Mouse (Mus musculus) heart, postnatal 4 days (tissue): ENCODE data around the gene Lypd6. TPM values are rescaled to one million over a fixed set of nuclear protein-coding genes. Genes with fewer than 3 reads are reported as not detected.

Source experiments
- DNase-seq: peaks from one replicate; pipeline ENCODE4 v3.0.0; 2021
- total RNA-seq, 2 experiments: library from RNA; stranded (reverse); gene quantifications; 2 replicates each; pipeline ENCODE4 v1.2.3; 2021

Lypd6 gene
- total RNA-seq, 2 experiments from 2014 or later, result 0.67 to 0.90 TPM

GRCm38 (mm10) chr2:50175709-50176108 lies 109.5 kb downstream of the Lypd6 start:
- DNase-seq, result no peak

DNA sequence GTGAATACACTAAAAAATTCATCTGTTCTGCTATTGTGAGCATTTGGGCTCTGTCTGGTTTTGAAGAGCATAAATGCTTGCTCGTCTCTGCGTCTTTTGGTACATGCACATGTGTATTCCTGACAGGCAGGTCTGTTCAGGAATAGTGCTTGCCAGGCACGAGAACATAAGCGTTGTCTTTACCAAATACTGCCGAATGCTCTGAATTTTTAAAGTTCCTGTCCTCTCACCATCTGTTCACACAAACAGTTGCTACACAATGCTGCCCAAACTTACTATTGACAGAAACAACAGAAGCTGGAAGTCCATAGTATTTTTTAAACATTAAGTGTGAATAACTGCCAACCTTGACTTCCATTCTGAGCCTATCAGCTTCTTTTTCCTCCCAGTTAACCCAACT lies 112.9 kb downstream of the Lypd6 start:
- no peak for DNase-seq

DNA sequence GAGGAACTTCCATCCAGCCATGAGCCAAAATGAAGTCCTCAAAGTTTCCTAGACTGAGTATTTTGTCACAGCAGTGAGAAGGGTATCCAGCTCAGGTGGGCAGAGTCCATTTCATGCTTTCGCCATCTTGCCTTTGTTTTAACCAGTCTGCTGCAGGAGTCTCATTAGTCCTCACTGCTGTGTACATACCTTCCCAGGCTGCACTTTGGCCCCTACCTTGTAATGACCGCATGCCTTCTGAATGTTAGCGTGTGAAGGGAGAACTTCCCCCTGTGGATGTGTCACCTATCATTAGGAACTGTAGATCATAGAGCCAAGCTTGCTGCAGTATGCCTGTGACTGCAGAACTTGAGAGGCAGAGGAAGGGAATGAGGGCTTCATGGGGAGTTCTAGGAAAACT lies 114.2 kb downstream of the Lypd6 start:
- DNase-seq, result no peak

DNA sequence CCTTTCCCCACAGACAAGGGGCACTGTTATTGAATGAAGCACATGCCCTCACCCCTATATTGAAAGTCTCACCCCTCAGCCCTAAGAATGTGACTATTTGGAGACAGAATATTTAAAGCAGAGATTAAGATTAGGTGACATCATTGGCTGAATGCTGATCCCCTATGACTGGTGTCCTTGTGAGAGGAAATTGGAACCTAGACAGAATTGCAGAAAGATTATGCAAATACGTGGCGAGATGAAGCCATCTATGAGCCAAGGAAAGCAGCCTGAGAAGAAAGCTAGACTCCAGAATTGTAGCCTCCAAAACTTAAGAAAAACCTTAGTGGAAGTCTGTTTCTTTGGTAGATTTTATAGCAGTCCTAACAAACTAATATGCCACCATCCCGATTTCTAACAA lies 115.1 kb downstream of the Lypd6 start:
- no peak for DNase-seq

GRCm38 (mm10) chr2:50186711-50187405 lies 120.6 kb downstream of the Lypd6 start:
- no peak for DNase-seq

DNA sequence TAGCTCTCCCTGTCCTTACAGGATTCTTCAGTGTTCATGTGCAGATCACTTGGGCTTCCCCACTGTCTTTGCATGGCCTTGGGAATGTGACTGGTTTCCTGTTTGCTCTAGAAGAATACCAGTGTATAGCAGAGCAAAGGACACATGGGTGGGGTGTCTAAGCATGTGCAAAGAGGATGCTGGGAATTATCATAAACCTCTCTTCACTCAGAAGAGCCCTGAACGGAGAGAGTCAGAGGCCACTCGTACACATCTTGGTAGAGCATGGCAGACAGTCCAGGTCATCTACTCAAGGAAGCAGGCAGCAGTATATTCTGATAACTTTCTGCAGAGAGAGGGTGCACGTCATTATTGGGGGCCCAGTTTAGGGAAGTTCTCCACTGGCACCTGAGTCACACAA lies 122.6 kb downstream of the Lypd6 start:
- no peak for DNase-seq

DNA sequence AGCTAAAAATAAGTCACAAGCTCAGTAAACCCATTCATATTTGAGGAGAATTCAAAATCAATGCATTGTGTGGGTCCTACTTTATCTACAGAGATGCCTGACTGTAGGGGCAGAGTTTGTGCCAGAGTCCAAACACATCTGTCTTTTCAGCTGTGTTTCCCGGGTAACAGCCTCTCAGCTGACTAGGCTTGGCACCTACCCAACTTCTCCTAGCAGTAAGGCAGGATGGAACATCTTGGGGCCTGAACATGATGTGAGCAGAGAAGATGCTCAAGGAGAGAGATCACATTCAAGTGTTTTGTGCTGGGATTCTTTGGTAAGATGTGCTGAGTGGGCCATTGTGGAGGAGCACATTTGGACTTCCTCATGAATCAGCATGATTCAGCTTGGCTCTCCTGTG lies 130.5 kb downstream of the Lypd6 start:
- no peak for DNase-seq

DNA sequence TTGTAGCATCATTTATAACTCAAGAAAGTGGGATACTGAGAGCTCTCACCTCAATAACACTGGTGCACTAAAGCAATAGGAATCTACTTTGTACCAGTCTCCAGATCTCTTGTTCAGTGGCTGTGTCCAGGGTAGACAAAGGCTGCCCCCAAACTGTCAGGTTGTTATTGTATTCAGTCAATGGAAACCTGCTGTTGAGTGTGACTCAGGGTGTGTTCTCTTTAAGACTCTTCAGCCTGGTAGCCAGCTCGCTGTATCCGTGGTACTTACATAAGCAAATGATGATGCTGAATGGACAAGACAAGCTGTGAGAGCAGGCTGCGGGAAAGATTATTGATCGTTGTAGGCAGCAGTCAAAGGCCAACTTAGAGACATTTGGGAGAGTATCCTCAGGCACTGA lies 131.6 kb downstream of the Lypd6 start:
- DNase-seq, result no peak

DNA sequence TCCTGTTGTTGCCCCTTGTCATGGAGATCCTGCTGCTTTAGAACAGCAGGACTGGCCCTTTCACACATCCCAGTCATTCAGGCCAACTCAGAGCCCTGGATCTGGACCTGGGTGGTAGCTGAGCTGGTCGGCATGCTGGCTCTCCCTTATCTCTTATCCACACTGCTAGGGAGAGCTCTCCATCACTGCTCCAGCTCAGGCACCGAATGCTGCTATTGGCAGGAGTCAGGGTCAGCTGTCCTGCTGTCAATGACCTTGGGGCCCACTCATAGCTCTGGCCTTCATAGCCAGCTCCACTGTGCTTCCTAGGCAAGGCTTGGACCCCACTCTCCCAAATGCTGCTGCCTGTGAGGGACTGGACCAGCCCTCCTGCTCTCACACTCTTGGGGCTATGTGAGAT lies 134.3 kb downstream of the Lypd6 start:
- DNase-seq, result no peak

DNA sequence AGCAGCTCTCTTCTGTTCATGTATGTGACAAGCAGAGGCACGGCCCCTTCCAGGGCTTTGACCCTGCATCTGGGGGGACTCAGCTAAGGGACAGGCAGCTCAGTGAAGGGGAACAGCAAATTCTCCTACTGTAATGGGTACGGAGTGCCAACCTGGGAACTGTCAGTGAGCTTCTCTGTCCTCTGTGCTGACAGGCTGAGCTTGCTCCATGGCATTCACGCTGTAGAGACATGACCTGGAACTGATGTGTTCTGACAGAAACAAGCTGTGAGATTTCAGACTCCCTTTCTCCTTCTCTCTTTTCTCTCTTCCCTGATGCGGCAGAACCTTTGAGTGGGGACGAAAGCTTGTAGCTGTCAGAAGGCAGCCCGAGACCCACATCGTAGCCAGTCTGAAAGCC lies 154.3 kb downstream of the Lypd6 start:
- DNase-seq, result no peak

DNA sequence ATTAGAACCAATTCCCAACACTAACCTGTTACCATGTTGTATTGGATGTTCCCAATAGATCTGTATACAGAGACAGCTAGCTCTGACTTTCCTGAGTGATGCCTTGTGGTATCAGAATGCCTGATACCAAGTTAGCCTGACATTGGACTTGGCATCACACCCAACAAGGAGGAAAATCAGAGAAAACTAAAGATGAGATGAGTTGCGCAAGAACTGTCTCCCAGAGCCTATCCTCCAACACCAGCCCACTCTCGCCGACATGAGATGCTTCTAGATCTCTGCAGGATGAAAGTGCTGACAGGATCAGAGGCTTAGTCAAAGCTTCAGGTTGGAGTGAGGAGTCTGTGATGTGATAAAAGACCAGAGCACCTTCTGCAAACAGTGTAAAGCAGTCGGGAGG lies 158.8 kb downstream of the Lypd6 start:
- no peak for DNase-seq

GRCm38 (mm10) chr2:50233491-50233890 lies 167.3 kb downstream of the Lypd6 start:
- DNase-seq, result no peak

Other genes with a start within 250 kb of the Lypd6 start
- gene Mmadhc, start 230.4 kb downstream of the Lypd6 start, total RNA-seq, result 100 to 1,000 TPM; 133 to 135 TPM